Mouse (Mus musculus) cerebellum, adult 9-10 months (tissue): ENCODE results near the gene Spaca7.
"Not testable (repeated sequence)": the region's sequence is repeated elsewhere in the genome, so short reads cannot be mapped to it uniquely, and the experiment has no call there.

ENCODE experiments used
- DNase-seq: peaks from one replicate; pipeline ENCODE4 v3.0.0; 2022

Gene Spaca7

GRCm38 (mm10) chr8:12613201-12613600, 40.4 kb downstream of the Spaca7 start:
- no peak for DNase-seq

- not testable (repeated sequence) for DNase-seq
Observed at GRCm38 (mm10) chr8:12617369-12617768, 44.5 kb downstream of the Spaca7 start.

- no peak for DNase-seq
Observed at GRCm38 (mm10) chr8:12621550-12622222, 48.9 kb downstream of the Spaca7 start.

- DNase-seq = no peak
Observed at GRCm38 (mm10) chr8:12625890-12626289, 53.1 kb downstream of the Spaca7 start.

GRCm38 (mm10) chr8:12629079-12629478, 56.2 kb downstream of the Spaca7 start:
- peak; percentile 49 for DNase-seq

GRCm38 (mm10) chr8:12635366-12635765, 62.5 kb downstream of the Spaca7 start:
- DNase-seq = no peak

- DNase-seq = no peak
Observed at GRCm38 (mm10) chr8:12638446-12638845, 65.6 kb downstream of the Spaca7 start.

- no peak for DNase-seq
Observed at GRCm38 (mm10) chr8:12641527-12641926, 68.7 kb downstream of the Spaca7 start.

GRCm38 (mm10) chr8:12644341-12644740, 71.5 kb downstream of the Spaca7 start:
- DNase-seq = no peak

- no peak for DNase-seq
Observed at GRCm38 (mm10) chr8:12644894-12645293, 72.1 kb downstream of the Spaca7 start.

- DNase-seq = no peak
Observed at GRCm38 (mm10) chr8:12646536-12646935, 73.7 kb downstream of the Spaca7 start.

GRCm38 (mm10) chr8:12648951-12649350, 76.1 kb downstream of the Spaca7 start:
- no peak for DNase-seq
